Mouse (Mus musculus) kidney, postnatal 4 days (tissue): Measurements from ENCODE around the gene BC049352.

Source experiments
- DNase-seq, 2 experiments: peaks; one replicate each; pipeline ENCODE4 v3.0.0; 2021; ENCODE audit warnings: mixed read lengths in 2 of 2

Gene BC049352

GRCm38 (mm10) chr9:45181770-45182169 lies at the start of gene BC049352:
BC049352 (plus strand) TSS chr9:45182007.
- peak in 1 of 2 experiments; percentile 35 for DNase-seq

DNA sequence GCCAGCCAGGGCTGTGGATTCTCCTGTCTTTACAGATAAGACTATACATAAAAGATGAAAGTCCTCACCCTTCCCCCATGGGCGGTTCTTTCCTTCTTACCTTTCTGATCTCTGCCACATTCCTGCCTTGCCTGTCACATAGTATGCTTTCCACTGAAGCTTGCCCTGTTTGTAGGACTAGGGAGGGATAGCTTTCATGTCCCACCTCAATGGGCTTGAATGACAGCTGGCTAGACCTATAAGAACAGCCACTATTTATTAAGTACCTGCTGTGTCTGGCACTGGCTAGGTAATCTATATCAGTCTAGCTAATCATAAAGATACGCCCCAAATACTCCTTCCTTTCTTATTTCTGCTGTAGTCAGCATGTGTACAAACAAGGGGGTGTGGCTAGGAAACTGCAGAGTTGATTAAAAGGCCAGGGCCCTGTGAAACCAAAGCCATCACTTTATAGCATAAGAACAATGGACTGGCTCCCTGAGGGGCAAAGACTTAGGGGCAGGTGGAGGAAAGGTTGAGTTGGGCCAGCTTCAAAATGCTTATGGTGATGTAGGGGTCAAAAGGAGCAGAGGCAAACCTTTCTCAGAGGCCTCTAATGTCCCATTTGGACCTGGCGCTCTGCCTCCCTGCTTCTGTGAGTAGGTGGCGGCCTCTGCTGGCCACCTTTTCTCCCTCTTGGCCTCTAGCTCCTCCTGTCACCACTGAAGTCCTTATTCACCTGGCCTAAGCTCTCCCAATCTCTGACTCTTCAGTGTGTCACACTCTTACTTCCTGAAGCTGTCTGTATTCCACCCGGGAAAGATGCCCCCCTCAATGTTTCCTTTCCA lies 48.1 kb upstream of the BC049352 start:
- peak; percentile 75 to 82 for DNase-seq

DNA sequence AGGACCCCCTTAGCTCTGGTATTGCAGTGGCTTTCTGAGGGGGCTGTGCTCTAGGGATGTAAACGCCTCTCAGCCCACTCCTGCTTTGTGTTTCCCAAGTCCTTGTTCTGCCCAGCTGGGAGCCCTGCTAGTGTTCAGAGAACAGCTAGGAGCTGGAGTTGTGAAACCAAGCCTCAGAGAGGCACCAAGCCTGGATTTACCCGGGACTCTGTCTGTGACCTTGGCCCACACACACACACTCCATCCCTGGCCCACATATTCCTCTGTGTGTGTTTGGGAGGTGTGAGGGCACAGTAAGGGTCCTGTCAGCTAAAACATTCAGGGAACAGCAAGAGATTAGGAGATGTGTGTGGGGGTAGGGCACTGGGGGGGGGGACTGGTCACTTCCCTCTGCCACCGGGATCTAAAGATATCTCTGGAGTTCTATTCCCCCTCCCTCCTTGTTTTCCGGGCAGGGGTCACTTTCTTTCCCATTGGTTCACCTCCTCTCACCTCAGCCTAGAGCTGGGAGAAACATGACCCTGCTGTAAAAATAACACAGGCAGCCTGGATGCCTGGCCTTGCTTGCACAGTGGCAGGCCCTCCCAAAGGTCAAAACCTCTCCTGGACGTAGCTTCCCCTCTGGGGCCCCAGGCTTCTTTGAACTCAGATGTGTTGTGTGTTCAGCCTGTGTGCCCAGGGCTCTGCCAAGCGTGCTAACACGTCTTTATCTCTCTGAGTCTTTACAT lies 45.2 kb upstream of the BC049352 start:
- DNase-seq: no peak

DNA sequence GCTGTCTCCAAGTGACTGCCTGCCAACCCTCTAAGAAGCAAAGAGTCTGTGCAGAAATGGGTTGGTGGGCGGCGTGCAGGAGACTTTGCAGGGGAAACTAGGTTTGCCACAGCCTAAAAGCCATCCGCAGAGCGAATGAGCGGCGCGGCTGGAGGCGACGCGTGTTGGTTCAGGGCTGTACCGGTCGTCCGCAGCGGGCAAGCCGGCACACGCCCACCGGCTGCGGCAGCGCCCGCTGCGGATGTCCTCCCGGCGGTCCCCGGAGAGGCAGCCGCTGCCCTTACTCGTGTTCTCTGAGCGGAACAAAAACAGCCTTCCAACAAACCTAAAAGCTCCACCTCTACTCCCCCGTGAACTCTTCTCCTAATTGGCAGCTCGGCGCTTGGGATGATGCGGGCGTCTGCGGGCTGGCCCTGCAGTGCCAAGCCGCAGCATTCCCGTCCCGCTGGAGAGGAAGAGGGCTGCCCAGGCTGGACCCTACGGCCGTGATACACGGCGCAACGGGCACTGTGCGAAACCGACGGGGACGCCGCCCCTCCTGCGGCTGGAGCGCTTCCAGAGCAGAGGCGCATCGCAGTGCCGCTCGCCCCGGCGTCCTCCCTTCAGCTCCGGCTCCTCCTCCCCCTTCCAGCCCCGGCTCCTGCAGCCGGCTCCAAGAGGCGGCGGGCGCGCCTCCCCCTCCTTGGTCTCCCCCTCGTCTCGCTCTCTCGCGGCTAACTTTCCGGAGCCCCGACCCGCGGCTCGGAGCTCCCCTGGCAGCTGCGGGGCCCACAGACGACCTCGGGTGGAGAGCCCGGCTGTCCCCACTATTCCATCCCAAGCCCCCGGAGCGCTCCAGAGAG lies 43.4 kb upstream of the BC049352 start, which contains the start of gene Scn4b:
Scn4b (plus strand) TSS at position 205 of the 842 bp plus-strand sequence.
- peak; percentile 65 to 73 for DNase-seq

DNA sequence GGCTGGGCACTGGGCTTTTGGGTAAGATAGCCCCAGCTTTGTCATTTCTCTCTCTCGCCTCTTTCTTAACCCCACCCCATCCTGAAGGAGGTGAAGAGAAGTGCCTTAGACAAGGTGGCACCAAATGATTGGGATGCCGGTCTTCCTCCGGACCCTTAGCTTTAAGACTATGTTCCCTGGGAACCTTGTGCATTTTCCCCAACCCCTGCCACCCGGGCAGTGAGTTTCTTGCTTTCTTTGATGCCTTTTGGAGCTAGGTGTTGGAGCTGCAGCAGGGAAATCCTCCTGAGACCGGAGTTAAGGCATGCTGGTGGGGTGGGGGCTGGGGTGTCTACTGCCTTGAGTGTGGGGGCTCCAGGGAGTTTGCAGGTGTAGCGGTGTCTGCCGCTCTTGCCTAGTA lies 42.7 kb upstream of the BC049352 start:
- DNase-seq: no peak

- no peak for DNase-seq
These were observed 40.9 kb upstream of the BC049352 start for GRCm38 (mm10) chr9:45140945-45141344.

GRCm38 (mm10) chr9:45142686-45143085 lies 39.1 kb upstream of the BC049352 start:
- DNase-seq: peak in 1 of 2 experiments; percentile 50

DNA sequence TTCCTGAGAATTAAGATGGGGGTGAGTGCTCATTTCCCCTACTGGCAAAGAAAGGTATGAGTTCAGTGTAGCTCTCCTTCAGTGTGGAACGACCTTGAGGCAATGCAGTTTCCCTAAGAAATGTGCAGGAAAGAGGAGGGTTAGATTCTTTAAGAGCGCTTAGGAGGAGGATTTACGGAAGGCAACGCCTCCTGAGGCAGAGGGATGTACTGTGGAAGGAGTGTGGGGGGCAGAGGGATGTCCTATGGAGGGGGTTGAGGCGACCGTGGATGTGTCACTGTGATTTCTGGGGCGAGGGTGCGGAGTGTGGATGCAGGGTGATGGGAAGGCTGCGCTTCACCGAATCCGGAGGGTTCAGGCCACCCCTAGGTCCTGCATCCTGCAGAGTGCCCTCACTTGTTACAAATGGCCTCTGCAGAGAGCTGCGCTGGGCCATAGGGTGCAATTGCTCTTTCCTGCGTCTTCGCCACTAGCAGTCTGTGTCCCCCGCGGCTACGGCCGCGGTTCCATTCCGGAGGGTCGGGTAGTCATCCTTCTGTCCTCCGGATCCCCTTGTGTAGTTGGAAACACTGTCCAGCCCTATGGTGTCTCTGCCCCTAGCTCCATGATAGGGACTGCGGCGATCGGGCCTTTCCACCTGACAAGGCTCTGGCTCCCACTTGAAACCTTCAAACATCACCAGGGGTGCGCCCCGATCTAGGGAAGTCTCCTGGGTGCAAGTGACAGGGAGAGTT lies 36.1 kb upstream of the BC049352 start:
- no peak for DNase-seq

GRCm38 (mm10) chr9:45146267-45146597 lies 35.6 kb upstream of the BC049352 start:
- DNase-seq: peak; percentile 84 to 85

GRCm38 (mm10) chr9:45150933-45151332 lies 30.9 kb upstream of the BC049352 start:
- no peak for DNase-seq

GRCm38 (mm10) chr9:45153361-45153760 lies 28.4 kb upstream of the BC049352 start:
- no peak for DNase-seq

GRCm38 (mm10) chr9:45167903-45168302 lies 13.9 kb upstream of the BC049352 start:
- no peak for DNase-seq

- DNase-seq: no peak
These were observed 11.7 kb upstream of the BC049352 start for GRCm38 (mm10) chr9:45170150-45170549.

GRCm38 (mm10) chr9:45171073-45171610 lies 10.7 kb upstream of the BC049352 start:
- DNase-seq: no peak

- DNase-seq: no peak
These were observed 8.3 kb upstream of the BC049352 start for GRCm38 (mm10) chr9:45173475-45173874.

DNA sequence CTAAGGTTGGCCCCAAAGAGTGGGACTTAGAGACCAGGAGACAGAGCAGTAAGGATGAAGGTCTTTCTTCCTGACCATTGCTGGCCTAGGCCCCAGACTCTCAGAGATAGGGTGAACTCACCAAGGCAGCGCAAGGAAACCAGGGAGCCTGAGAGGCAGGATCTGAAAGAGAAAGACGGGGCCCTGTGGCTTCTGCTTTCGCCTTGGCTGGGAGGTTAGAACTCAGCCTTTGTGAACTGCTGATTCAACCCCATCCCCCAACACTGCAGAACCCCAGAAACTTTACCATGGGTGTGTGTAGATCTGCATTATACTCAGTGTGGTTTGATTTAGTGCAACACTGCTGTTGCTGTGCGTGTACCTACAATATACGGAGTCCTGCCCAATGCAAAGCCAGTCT lies 2.5 kb upstream of the BC049352 start:
- DNase-seq: no peak

- DNase-seq: no peak
These were observed 714 bp downstream of the BC049352 start for GRCm38 (mm10) chr9:45182521-45182920.

DNA sequence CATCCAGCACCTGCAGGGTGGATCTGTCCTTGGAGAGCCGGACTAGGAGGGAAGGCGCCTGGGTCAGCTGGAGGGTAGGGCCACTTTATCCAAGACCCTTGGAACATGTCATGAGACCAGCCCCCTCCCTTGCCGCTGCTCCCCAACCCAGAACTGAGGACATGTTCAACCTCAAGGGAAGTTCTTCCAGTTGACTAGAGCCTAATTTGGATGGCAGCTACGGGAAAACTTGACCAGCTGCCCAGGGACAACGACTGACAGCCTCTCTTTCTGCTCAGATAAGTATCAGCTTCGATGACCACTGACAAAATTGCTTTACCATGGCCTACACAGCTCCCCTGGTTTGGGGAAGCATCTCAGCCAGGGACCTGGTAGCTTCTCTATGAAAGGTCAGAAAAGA lies 1.5 kb downstream of the BC049352 start:
- no peak for DNase-seq

- no peak for DNase-seq
These were observed 3.4 kb downstream of the BC049352 start for GRCm38 (mm10) chr9:45185250-45185649.

- no peak for DNase-seq
These were observed 7.1 kb downstream of the BC049352 start for GRCm38 (mm10) chr9:45188570-45189563.

GRCm38 (mm10) chr9:45189661-45190174 lies 7.9 kb downstream of the BC049352 start:
- no peak for DNase-seq
